Mouse (Mus musculus) E14TG2a.4 (cell line): ENCODE results near the gene Plcb4.

Source experiments
- CTCF ChIP-seq: conservative IDR thresholded peaks from 2 replicates; pipeline ENCODE4 v1.5.1; 2014; ENCODE audit warnings: low read length
- NANOG ChIP-seq: IDR thresholded peaks from 2 replicates; pipeline ENCODE4 v1.6.1; 2014; ENCODE audit warnings: borderline replicate concordance, low read length, mixed read lengths
- POU5F1 ChIP-seq: IDR thresholded peaks from 2 replicates; pipeline ENCODE4 v1.6.1; 2014; ENCODE audit warnings: low read length, borderline replicate concordance

DNA sequence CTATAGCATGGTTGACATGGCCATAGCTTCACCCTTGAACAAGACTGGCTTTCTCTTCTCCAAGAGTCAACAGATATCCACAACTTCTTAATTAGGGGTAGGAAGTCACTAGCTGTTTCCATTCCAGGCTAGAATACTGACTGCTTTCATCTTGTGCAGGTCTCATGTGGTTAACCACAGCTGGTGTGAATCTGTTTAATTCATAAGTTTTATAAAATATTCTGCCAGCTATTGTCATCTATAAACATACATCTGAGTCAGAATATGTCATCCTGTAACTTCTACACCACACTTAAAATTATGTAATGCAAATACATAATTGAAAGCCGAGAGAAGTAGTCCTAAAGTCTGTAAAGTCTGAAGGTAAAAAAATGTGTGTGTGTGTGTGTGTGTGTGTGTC, 164.9 kb downstream of the Plcb4 start:
- no peak for TF ChIP-seq CTCF
- no peak for TF ChIP-seq POU5F1
- TF ChIP-seq NANOG, result no peak
